In genomic region chr16:62804621-62805020, GRCm38 (mm10) we compare ENCODE assay signal across 32 mouse cellular contexts. TPM values are rescaled to one million over a fixed set of nuclear protein-coding genes. Genes with fewer than 3 reads are reported as not detected.
"Had no signal": no experiment of that assay in that cellular context is flagged by ENCODE, and none has a peak within 500 bp of the region (broad histone marks: within the 10 kb centered on the region; RNA-seq: fewer than 3 reads in every experiment).

No protein-coding gene starts in this region.

- DNase-seq: gastrocnemius, adult 2 months; gastrocnemius, postnatal 10 days; gastrocnemius, postnatal 25 days; heart, adult 18-20 months; heart, postnatal 14 days; heart, postnatal 36 days; kidney, adult 18-20 months; kidney, adult 8-10 months; kidney, postnatal 10 days; kidney, postnatal 25 days; kidney, postnatal 4 days; liver; liver, embryonic 13.5 days had no signal

- H3K4me2 ChIP-seq: heart, embryonic 11.5 days; heart, embryonic 13.5 days; heart, embryonic 15.5 days; hindbrain, embryonic 14.5 days; intestine, embryonic 15.5 days; limb, embryonic 12.5 days; liver, embryonic 11.5 days; liver, embryonic 13.5 days had no signal

- H3K9ac ChIP-seq: heart, embryonic 13.5 days; heart, embryonic 15.5 days; hindbrain, embryonic 14.5 days; intestine, embryonic 15.5 days; limb, embryonic 12.5 days; liver, embryonic 13.5 days had no signal

- H3K27ac ChIP-seq: gastrocnemius, adult 2 months; heart, embryonic 13.5 days; heart, embryonic 15.5 days; hindbrain, embryonic 14.5 days; intestine, embryonic 15.5 days; layer of hippocampus, adult 2 months; left cerebral cortex, adult 2 months; limb, embryonic 10.5 days; limb, embryonic 12.5 days; liver, embryonic 13.5 days had no signal

- H3K9me3 ChIP-seq: heart, embryonic 13.5 days; heart, embryonic 15.5 days; intestine, embryonic 15.5 days; limb, embryonic 10.5 days; limb, embryonic 12.5 days; liver, embryonic 13.5 days had no signal

- H3K4me3 ChIP-seq: gastrocnemius, adult 2 months; heart, embryonic 13.5 days; heart, embryonic 15.5 days; intestine, embryonic 15.5 days; layer of hippocampus, adult 2 months; left cerebral cortex, adult 2 months; limb, embryonic 10.5 days; limb, embryonic 12.5 days; liver, embryonic 13.5 days had no signal

- ATAC-seq: hindbrain, embryonic 16.5 days; inflammation-experienced regulatory T-cells, adult 6 months; intestine, embryonic 15.5 days; intestine, postnatal 0 days had no signal

- H3K36me3 ChIP-seq: intestine, embryonic 15.5 days had no signal

- H3K27me3 ChIP-seq: heart, embryonic 13.5 days; heart, embryonic 15.5 days; intestine, embryonic 15.5 days; limb, embryonic 12.5 days; liver, embryonic 13.5 days had no signal

- H3K4me1 ChIP-seq: intestine, embryonic 15.5 days had no signal

RNA-seq across cellular contexts. Expression of gene Stx19, which starts 9.9 kb away (rescaled TPM):
- total RNA-seq: gastrocnemius, adult 2 months; gastrocnemius, postnatal 10 days; gastrocnemius, postnatal 25 days; gastrocnemius, postnatal 4 days; heart, adult 18-20 months; heart, postnatal 14 days; heart, postnatal 36 days; hematopoietic stem cell, adult 5-6 weeks; layer of hippocampus, adult 2 months; layer of hippocampus, postnatal 10 days; layer of hippocampus, postnatal 25 days; left cerebral cortex, adult 2 months; left cerebral cortex, postnatal 14 days; left cerebral cortex, postnatal 36 days had no signal
